Mouse (Mus musculus): ENCODE results near the gene Fam187b. TPM values are rescaled to one million over a fixed set of nuclear protein-coding genes. Genes with fewer than 3 reads are reported as not detected.
A peak's percentile ranks its signal among the peaks of the same experiment; 100 is the strongest.

The Fam187b gene
- polyA plus RNA-seq, 1 experiment from 2014 or later = 2.4 TPM

- Histone ChIP-seq H3K4me3 (no peak overlapping the region), H3K27ac (no peak overlapping the region), H3K4me1 (peaks cover 22% of the 10 kb centered on the region), H3K27me3 (no peaks in the 10 kb centered on the region), H3K4me2 (no peak overlapping the region), H3K36me3 (peaks cover 12% of the 10 kb centered on the region), H3K9me3 (no peaks in the 10 kb centered on the region), H3K9ac (no peak overlapping the region)
- 88% methylated on average over 6 of the region's 6 CpGs for WGBS
- ATAC-seq (ENCODE audit: insufficient number of reproducible peaks, low FRiP score, low TSS enrichment, low read depth) = no peak
These were observed 13.7 kb upstream of the Fam187b start for GRCm38 (mm10) chr7:30959786-30960349.

DNA sequence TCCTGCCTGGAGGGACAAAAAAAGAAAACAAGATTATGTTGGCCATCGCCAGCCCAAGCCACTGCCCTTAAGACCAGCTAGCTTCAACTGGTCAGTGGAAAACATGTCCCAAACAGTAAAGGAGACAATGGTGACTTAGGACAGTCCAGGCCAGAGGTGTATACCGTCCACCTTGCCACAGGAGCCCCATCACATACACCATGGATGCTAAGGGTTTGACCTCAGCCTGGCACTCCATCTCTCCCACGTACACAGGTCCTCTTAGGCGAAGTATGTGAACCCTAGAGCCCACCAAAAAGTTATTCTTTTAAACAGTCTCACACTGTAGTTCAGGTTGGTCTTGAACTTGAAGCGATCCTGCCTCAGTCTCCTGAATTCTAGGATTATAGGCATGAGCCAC lies 10.7 kb upstream of the Fam187b start:
- no peak overlapping the region for H3K27ac ChIP-seq
- no peaks in the 10 kb centered on the region for H3K27me3 ChIP-seq
- ATAC-seq (ENCODE audit: insufficient number of reproducible peaks, low FRiP score, low TSS enrichment, low read depth) = no peak
- peaks cover 11% of the 10 kb centered on the region for H3K4me1 ChIP-seq
- H3K4me2 ChIP-seq = no peak overlapping the region
- no peak overlapping the region for H3K4me3 ChIP-seq
- peaks cover 9% of the 10 kb centered on the region for H3K36me3 ChIP-seq
- H3K9ac ChIP-seq = no peak overlapping the region
- WGBS = 91% methylated on average over 5 of the region's 5 CpGs
- no peaks in the 10 kb centered on the region for H3K9me3 ChIP-seq

DNA sequence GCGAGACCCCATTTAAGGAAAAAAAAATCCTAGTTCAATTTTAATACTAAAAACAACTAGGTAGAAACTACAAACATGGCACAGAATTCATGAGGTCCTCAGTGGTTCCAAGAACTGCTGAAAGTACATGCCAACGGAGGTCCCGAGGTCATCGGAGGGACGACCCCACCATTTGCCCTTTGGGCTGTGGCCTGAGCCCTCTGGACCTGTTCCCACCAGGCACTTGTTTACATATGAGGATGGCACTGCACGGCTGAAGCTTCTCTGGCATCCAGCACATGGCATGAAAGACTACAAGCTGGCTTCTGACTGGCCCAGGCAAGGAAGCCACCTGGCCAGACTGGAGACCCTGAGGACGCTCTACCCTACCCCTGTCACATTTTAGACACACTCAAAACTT lies 9.2 kb upstream of the Fam187b start:
- 0 out of 2 replicates have a peak, but pooled peaks cover 2% of the 10 kb centered on the region for H3K4me1 ChIP-seq
- H3K9me3 ChIP-seq = no peaks in the 10 kb centered on the region
- no peak overlapping the region for H3K9ac ChIP-seq
- no peak overlapping the region for H3K4me3 ChIP-seq
- H3K4me2 ChIP-seq = no peak overlapping the region
- 87% methylated on average over 7 of the region's 7 CpGs for WGBS
- H3K36me3 ChIP-seq = no peaks in the 10 kb centered on the region
- no peaks in the 10 kb centered on the region for H3K27me3 ChIP-seq
- no peak overlapping the region for H3K27ac ChIP-seq
- no peak for ATAC-seq (ENCODE audit: insufficient number of reproducible peaks, low FRiP score, low TSS enrichment, low read depth)

- H3K4me1 ChIP-seq = 0 out of 2 replicates have a peak, but pooled peaks cover 2% of the 10 kb centered on the region
- no peak for ATAC-seq (ENCODE audit: insufficient number of reproducible peaks, low FRiP score, low TSS enrichment, low read depth)
- WGBS = 86% methylated on average over 14 of the region's 14 CpGs
- no peak overlapping the region for H3K4me3 ChIP-seq
- H3K27ac ChIP-seq = no peak overlapping the region
- no peaks in the 10 kb centered on the region for H3K36me3 ChIP-seq
- no peaks in the 10 kb centered on the region for H3K9me3 ChIP-seq
- no peaks in the 10 kb centered on the region for H3K27me3 ChIP-seq
- H3K4me2 ChIP-seq = no peak overlapping the region
- no peak overlapping the region for H3K9ac ChIP-seq
These were observed 7.9 kb upstream of the Fam187b start for GRCm38 (mm10) chr7:30965677-30966076.

DNA sequence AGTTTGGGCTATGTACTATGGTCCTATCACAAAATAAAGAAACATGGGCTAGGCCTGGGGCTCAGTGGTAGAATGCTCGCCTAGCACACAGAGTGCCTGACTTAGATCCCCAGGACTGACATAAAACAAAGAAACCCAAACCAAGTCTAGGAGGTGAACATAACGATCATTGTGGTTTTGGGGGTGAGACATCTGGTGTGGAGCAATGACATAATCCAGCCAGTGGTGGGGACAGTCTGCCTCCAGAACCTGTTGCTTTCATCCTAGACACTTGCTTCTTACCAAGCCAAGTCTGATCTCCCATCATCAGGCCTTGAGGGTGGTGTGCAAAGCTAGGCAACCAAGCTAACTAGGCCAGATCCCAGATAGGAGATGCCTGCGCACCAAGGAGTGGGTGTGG lies 6.9 kb upstream of the Fam187b start:
- Histone ChIP-seq H3K4me2 (no peak overlapping the region), H3K9me3 (no peaks in the 10 kb centered on the region), H3K36me3 (no peaks in the 10 kb centered on the region), H3K4me1 (0 out of 2 replicates have a peak, but pooled peaks cover 2% of the 10 kb centered on the region), H3K27me3 (no peaks in the 10 kb centered on the region), H3K9ac (no peak overlapping the region), H3K4me3 (no peak overlapping the region), H3K27ac (no peak overlapping the region)
- WGBS = 53% methylated on average over 3 of the region's 3 CpGs
- ATAC-seq (ENCODE audit: insufficient number of reproducible peaks, low FRiP score, low TSS enrichment, low read depth) = no peak

- H3K27ac ChIP-seq = no peak overlapping the region
- no peak overlapping the region for H3K4me2 ChIP-seq
- no peak for ATAC-seq (ENCODE audit: insufficient number of reproducible peaks, low FRiP score, low TSS enrichment, low read depth)
- WGBS = 88% methylated on average over 8 of the region's 8 CpGs
- no peaks in the 10 kb centered on the region for H3K36me3 ChIP-seq
- peaks cover 16% of the 10 kb centered on the region for H3K27me3 ChIP-seq
- H3K9me3 ChIP-seq = no peaks in the 10 kb centered on the region
- peaks cover 13% of the 10 kb centered on the region for H3K4me1 ChIP-seq
- no peak overlapping the region for H3K4me3 ChIP-seq
- H3K9ac ChIP-seq = no peak overlapping the region
These were observed 5.0 kb upstream of the Fam187b start for GRCm38 (mm10) chr7:30968611-30969010.

DNA sequence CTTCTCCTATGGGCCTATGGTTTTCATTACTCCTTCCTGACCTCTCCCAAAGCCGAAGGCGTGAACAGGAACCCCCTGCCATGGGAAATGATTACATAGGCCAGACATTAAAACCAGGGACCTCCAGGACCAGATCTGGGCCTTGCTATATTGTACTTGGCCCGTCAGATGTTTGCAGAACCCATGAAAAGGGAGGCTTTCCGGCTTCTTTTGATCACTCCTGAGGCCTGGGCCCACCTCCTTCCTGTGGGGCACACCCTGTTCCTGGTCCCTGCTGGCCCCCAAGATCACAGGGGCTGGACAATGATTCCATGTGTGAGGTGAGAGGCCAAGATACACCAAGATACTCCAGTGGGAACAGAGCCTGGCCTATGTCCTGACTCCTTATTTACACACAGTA lies 4.4 kb upstream of the Fam187b start:
- Histone ChIP-seq H3K9me3 (no peaks in the 10 kb centered on the region), H3K4me2 (no peak overlapping the region), H3K4me1 (peaks cover 14% of the 10 kb centered on the region), H3K4me3 (no peak overlapping the region), H3K27me3 (peaks cover 18% of the 10 kb centered on the region), H3K27ac (no peak overlapping the region), H3K36me3 (no peaks in the 10 kb centered on the region), H3K9ac (no peak overlapping the region)
- 53% methylated on average over 4 of the region's 4 CpGs for WGBS
- no peak for ATAC-seq (ENCODE audit: insufficient number of reproducible peaks, low FRiP score, low TSS enrichment, low read depth)

DNA sequence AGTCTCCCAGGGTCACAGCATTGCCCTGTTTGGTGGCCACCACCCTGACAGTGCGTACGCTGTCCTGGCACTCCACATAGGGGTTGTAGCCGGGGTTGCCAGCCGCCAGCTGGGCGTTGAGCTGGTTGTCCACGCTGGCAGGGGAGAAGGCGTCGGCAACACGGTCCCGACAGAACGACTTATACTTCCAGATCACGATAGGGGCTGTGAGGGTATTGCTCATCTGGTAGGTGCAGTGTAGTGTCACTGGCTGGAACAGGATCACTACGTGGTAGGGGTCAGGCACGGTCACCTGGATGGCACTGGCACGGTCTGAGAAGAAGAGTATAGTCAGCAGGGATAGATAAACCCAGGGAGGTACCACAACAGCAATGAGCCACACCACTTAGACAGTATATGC lies 1.7 kb upstream of the Fam187b start:
- Histone ChIP-seq H3K27me3 (peaks cover 18% of the 10 kb centered on the region), H3K9ac (no peak overlapping the region)
- 87% methylated on average over 15 of the region's 15 CpGs for WGBS

DNA sequence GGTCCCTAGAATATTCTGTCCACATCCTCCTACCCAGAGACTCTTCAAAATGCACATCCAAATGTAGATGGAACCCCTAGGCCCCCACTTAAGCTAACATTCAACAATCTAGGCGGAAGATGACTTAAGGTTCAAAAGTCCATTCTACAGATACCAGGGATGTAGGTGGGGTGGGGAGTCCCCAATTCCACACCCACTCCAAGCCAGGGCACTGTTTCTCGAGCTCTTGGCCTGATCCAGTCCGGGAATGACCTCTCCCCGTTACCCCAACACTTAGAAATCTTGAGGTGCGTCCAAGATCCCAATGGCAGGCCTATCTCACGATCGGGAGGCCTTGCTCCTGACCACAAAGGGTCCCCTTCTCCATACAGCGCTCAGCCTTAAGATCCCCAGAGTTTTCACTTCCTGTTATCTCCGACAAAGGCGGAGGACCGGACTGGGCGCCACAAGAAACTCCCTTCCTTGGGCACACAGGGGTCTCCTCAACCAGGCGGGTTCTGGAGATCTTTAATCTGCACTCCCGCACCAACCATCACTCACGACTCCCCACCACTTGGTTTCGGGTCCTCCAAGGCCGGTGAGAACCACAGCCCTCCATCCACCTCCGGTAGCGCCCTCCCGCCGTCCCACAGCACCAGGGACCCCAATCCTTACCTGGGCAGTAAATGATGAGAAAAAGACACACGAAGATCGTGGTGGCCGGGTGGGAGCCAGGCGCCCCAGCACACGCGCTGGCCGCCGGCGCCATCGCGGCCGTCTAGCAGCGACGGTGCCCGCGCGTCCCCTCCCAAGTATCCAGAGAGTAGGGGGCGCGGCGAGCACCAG lies 952 bp upstream of the Fam187b start:
- Histone ChIP-seq H3K27me3 (peaks cover 18% of the 10 kb centered on the region), H3K9me3 (no peaks in the 10 kb centered on the region), H3K36me3 (no peaks in the 10 kb centered on the region), H3K4me1 (peaks cover 14% of the 10 kb centered on the region), H3K9ac (peak overlapping the region; percentile 47), H3K4me2 (peak overlapping the region; percentile 74), H3K4me3 (peak overlapping the region; percentile 47), H3K27ac (peak overlapping the region; percentile 17; the same call in 1 of the 2 replicates)
- ATAC-seq (ENCODE audit: insufficient number of reproducible peaks, low FRiP score, low TSS enrichment, low read depth) = no peak
- 5% methylated on average over 41 of the region's 41 CpGs for WGBS

More for the DNA sequence above, 1.7 kb upstream of the Fam187b start:
- Histone ChIP-seq H3K4me3 (no peak overlapping the region; the same call in 1 of the 2 replicates), H3K36me3 (no peaks in the 10 kb centered on the region), H3K4me1 (peaks cover 14% of the 10 kb centered on the region), H3K4me2 (peak overlapping the region; percentile 74; the same call in 1 of the 2 replicates), H3K27ac (no peak overlapping the region), H3K9me3 (no peaks in the 10 kb centered on the region)
- no peak for ATAC-seq (ENCODE audit: insufficient number of reproducible peaks, low FRiP score, low TSS enrichment, low read depth)

DNA sequence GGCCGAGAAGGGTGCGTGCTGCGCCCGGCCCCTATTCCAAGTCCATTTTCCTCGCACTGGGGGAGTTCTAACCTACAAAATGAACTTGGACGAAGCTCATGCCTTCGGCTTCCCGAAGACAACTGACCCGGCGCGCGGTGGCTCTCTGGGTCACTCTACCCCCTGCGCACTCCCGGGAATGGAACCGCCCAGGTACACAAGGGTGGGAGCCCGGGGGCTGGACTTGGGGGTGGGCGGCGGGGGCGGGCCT lies 414 bp upstream of the Fam187b start, which contains the start of gene Lsr:
TSS of gene Lsr (minus strand) at position 214 of the 250 bp plus-strand sequence.
- Histone ChIP-seq H3K4me1 (peaks cover 14% of the 10 kb centered on the region), H3K4me2 (peak within 1 kb of the TSS; percentile 74), H3K27me3 (peaks cover 18% of the 10 kb centered on the region), H3K27ac (peak within 1 kb of the TSS; percentile 17; the same call in 1 of the 2 replicates), H3K4me3 (peak within 1 kb of the TSS; percentile 47), H3K36me3 (no peaks in the 10 kb centered on the region), H3K9ac (peak within 1 kb of the TSS; percentile 47), H3K9me3 (no peaks in the 10 kb centered on the region)
- peak; percentile 62; the same call in 1 of the 2 replicates for ATAC-seq (ENCODE audit: insufficient number of reproducible peaks, low FRiP score, low TSS enrichment, low read depth)
- 0% methylated on average over 18 of the region's 19 CpGs for WGBS

DNA sequence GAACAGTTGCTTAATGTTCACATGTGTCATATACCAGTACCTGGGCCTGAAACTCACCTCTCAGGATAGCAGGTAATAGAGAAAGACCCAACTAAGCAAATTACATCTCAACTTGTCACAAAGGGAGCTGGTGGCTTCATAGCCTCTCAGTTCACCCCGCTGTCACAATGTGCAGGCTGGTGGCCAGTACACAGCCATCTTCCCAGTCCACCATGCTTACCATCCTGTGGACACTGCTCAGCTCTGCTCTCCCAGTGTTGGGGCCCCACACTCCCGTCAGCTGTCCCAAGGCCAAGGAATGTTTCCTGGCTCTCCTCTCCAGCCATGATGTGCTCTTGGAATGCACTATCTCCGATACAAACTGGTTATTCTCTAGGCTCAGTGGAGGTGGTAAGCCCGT lies 8.1 kb downstream of the Fam187b start:
- WGBS = 88% methylated on average over 4 of the region's 4 CpGs
- no peaks in the 10 kb centered on the region for H3K36me3 ChIP-seq
- no peaks in the 10 kb centered on the region for H3K4me1 ChIP-seq
- H3K4me2 ChIP-seq = no peak overlapping the region
- H3K27me3 ChIP-seq = no peaks in the 10 kb centered on the region
- no peak for ATAC-seq (ENCODE audit: insufficient number of reproducible peaks, low FRiP score, low TSS enrichment, low read depth)
- H3K4me3 ChIP-seq = no peak overlapping the region
- H3K9me3 ChIP-seq = no peaks in the 10 kb centered on the region
- H3K27ac ChIP-seq = no peak overlapping the region
- no peak overlapping the region for H3K9ac ChIP-seq

DNA sequence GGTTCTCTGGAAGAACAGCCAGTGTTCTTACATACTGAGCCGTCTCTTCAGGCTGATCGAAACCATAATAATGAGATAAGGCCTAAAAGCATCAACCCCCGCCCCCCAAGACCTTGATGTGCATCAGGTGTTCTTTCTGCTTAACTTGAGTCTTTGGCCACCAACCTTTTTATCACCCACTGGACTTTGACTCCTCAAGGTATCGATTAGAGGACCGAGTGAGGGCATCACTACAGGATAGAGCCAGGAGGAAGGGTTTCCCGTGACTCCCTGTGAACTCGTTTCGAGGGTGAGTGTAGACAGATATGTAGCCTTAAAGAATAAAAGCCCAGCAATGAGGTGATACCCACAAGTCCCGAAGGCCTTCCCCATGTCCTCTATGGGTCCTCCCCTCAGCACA lies 11.8 kb downstream of the Fam187b start:
- H3K27me3 ChIP-seq = no peaks in the 10 kb centered on the region
- no peak overlapping the region for H3K4me2 ChIP-seq
- H3K4me3 ChIP-seq = no peak overlapping the region
- no peaks in the 10 kb centered on the region for H3K36me3 ChIP-seq
- no peak overlapping the region for H3K9ac ChIP-seq
- H3K27ac ChIP-seq = no peak overlapping the region
- H3K4me1 ChIP-seq = no peaks in the 10 kb centered on the region
- H3K9me3 ChIP-seq = no peaks in the 10 kb centered on the region
- WGBS = 83% methylated on average over 9 of the region's 9 CpGs
- ATAC-seq (ENCODE audit: insufficient number of reproducible peaks, low FRiP score, low TSS enrichment, low read depth) = no peak

Data from limb, embryonic 15.5 days (tissue).